Mouse (Mus musculus) cortical plate, adult 2 months (tissue): ENCODE results near the gene Pcbp4.

Source experiments
- CTCF ChIP-seq: fragments of 200-500 bp; IDR thresholded peaks from 2 replicates; pipeline ENCODE4 v1.5.1; 2011; ENCODE audit warnings: mild to moderate bottlenecking, control low read depth, low read length; ENCODE audit not compliant: insufficient read depth; ENCODE audit errors: extremely low read depth
- POLR2A ChIP-seq: fragments of 200-500 bp; IDR thresholded peaks from 2 replicates; pipeline ENCODE4 v1.6.1; 2011; ENCODE audit warnings: mild to moderate bottlenecking, low read length, control low read depth; ENCODE audit not compliant: insufficient read depth; ENCODE audit errors: extremely low read depth

DNA sequence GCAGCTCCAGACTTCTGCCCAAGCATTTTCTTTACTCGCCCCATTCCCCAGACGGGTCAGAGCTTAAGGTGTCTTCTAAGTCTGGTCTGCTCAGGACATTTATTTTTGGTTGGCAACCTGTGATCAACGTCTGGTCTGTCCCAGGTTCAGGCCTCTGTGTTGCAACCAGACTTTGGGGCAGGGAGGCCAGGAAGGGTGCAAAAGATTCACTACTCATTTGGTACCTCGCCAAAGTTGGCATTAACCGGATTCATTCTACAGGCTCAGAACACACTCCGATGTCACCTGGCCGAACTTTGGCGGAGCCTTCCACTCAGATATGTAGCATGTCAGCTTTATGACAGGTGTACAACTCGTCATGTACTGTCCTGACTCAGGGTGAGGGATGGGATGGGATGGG is 5.1 kb upstream of the Pcbp4 start:
- TF ChIP-seq POLR2A (no peak), CTCF (no peak)
